Mouse (Mus musculus) lung, embryonic 16.5 days (tissue): Measurements from ENCODE around the gene Atp6v0d1. TPM values are rescaled to one million over a fixed set of nuclear protein-coding genes. Genes with fewer than 3 reads are reported as not detected.
"Not testable (repeated sequence)": the region's sequence is repeated elsewhere in the genome, so short reads cannot be mapped to it uniquely, and the experiment has no call there.

Experiments
- ATAC-seq: fragments of 200-750 bp; cut with Nextera tagmentation; 2 replicates; pipeline ENCODE4 v1.8.0; 2017; ENCODE audit warnings: low read depth, mild to moderate bottlenecking, moderate library complexity
- H3K27ac ChIP-seq: fragments of 300-500 bp; sonication (generic); 2 replicates; pipeline ENCODE4 v1.5.1; 2014; ENCODE audit warnings: mild to moderate bottlenecking, control low read depth, low read length
- H3K27me3 ChIP-seq: fragments of 300-500 bp; sonication (generic); 2 replicates; pipeline ENCODE4 v1.6.1; 2014; ENCODE audit warnings: low read depth, low read length, mixed read lengths; ENCODE audit not compliant: control insufficient read depth, insufficient read depth
- H3K36me3 ChIP-seq: fragments of 300-500 bp; sonication (generic); 2 replicates; pipeline ENCODE4 v1.6.1; 2014; ENCODE audit warnings: low read length; ENCODE audit not compliant: control insufficient read depth, insufficient read depth
- H3K4me1 ChIP-seq: fragments of 300-500 bp; sonication (generic); replicated peaks from 2 replicates; pipeline ENCODE4 v1.6.1; 2014; ENCODE audit warnings: low read length, mixed read lengths; ENCODE audit not compliant: control insufficient read depth, insufficient read depth
- H3K4me2 ChIP-seq: fragments of 300-500 bp; sonication (generic); 2 replicates; pipeline ENCODE4 v1.6.1; 2014; ENCODE audit warnings: low read depth, low read length, control low read depth
- H3K4me3 ChIP-seq: fragments of 300-500 bp; sonication (generic); 2 replicates; pipeline ENCODE4 v1.5.1; 2014; ENCODE audit warnings: mild to moderate bottlenecking, low read length, control low read depth
- H3K9ac ChIP-seq: fragments of 300-500 bp; sonication (generic); 2 replicates; pipeline ENCODE4 v1.6.1; 2014; ENCODE audit warnings: low read length, control low read depth
- H3K9me3 ChIP-seq: fragments of 300-500 bp; sonication (generic); 2 replicates; pipeline ENCODE4 v1.6.1; 2016; ENCODE audit warnings: low read length; ENCODE audit not compliant: control insufficient read depth
- WGBS: fragments of 180-500 bp; shearing (Covaris S2); extraction: QIAGEN DNeasy Blood & Tissue Kit; methylation state at CpG from one replicate; pipeline ENCODE4 v1.1.7; 2014; 5-methylcytosine and 5-hydroxymethylcytosine counted together
- polyA plus RNA-seq: library from polyadenylated mRNA; unstranded; fragments of >200 nt; fragmentation: Nextera tagmentation; extraction: Ambion mirVana; gene quantifications from 2 replicates; pipeline ENCODE4 v1.2.1, GENCODE M21; 2015

Gene Atp6v0d1
- polyA plus RNA-seq, 1 experiment from 2014 or later: 87.3 TPM

DNA sequence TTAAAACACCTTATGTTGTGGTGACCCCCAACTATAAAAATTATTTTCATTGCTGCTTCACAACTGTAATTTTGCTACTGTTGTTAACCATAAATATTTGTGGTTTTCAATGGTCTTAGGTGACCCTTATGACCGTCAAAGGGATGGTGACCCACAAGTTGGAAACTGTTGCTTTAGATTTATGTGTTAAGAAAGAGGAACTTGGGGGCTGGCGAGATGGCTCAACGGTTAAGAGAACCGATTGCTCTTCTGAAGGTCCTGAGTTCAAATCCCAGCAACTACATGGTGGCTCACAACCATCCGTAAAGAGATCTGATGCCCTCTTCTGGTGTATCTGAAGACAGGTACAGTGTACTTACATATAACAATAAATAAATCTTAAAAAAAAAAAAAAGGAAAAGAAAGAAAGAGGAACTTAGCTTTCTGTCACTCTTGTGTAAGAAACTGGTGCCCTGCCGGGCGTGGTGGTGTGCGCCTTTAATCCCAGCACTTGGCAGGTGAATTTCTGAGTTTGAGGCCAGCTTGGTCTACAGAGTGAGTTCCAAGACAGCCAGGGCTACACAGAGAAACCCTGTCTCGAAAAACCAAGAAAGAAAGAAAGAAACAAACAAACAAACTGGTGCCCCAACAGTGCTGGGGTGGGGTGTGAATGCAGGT, 1.1 kb downstream of the Atp6v0d1 start:
- not testable (repeated sequence) for H3K27me3 ChIP-seq, ATAC-seq, H3K36me3 ChIP-seq, H3K9me3 ChIP-seq, H3K27ac ChIP-seq
- WGBS: 76% methylated on average over 9 of the region's 9 CpGs
- peak overlapping the region; percentile 98 for H3K4me3 ChIP-seq
- peak overlapping the region; percentile 65 for H3K4me2 ChIP-seq
- peak overlapping the region; percentile 94 for H3K9ac ChIP-seq
- peaks cover 20% of the 10 kb centered on the region for H3K4me1 ChIP-seq

DNA sequence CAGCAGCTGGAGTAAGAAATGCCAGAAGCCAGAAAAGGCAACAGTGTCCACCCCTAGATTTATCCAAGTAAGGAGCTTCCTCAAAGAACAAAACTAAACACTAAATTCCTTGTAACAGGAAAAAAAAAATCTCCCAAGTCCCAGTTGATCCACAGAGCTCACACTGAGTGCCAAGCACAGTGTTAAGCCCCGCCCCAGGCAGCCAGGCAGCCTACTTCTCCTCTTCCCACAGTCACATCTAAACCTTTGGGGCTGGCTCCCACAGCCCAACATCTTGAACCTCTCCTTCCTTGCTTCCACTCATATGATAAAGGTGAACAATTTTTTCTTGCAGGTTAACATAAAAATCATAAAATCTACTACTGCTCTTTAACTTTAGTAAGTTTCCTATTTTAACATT, 2.0 kb downstream of the Atp6v0d1 start:
- Histone ChIP-seq H3K36me3 (no peaks in the 10 kb centered on the region), H3K4me1 (peaks cover 20% of the 10 kb centered on the region), H3K27me3 (no peaks in the 10 kb centered on the region), H3K9ac (no peak overlapping the region), H3K4me3 (no peak overlapping the region), H3K4me2 (no peak overlapping the region), H3K27ac (no peak overlapping the region; the same call in 1 of the 2 replicates), H3K9me3 (no peaks in the 10 kb centered on the region)
- 83% methylated on average over 1 of the region's 1 CpGs for WGBS
- ATAC-seq: no peak

DNA sequence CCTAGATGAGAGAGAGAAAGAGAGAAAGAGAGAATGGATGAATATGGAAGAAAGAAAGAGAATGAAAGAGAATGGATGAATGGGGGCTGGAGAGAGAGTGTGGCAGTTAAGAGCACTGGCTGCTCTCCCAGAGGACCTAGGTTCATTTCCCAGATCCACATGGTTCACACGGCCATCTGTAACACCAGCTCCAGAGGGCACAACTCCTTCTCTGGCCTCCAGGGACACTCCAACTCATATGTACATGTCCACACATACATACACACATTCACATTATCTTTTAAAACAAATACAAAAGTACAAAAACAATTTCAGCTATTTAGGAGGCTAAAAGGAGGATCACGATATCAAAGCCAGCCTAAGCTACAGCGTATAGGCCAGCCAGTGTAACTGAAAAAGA, 3.0 kb downstream of the Atp6v0d1 start:
- H3K27ac ChIP-seq: no peak overlapping the region
- WGBS: 82% methylated on average over 3 of the region's 3 CpGs
- peaks cover 20% of the 10 kb centered on the region for H3K4me1 ChIP-seq
- H3K36me3 ChIP-seq: no peaks in the 10 kb centered on the region
- ATAC-seq: no peak
- H3K9me3 ChIP-seq: no peaks in the 10 kb centered on the region
- H3K4me3 ChIP-seq: no peak overlapping the region
- H3K9ac ChIP-seq: no peak overlapping the region
- H3K27me3 ChIP-seq: no peaks in the 10 kb centered on the region
- no peak overlapping the region for H3K4me2 ChIP-seq

GRCm38 (mm10) chr8:105555230-105555629, 10.6 kb downstream of the Atp6v0d1 start:
- no peak overlapping the region for H3K27ac ChIP-seq
- no peaks in the 10 kb centered on the region for H3K27me3 ChIP-seq
- no peaks in the 10 kb centered on the region for H3K36me3 ChIP-seq
- H3K9me3 ChIP-seq: no peaks in the 10 kb centered on the region
- 69% methylated on average over 3 of the region's 3 CpGs for WGBS
- H3K4me1 ChIP-seq: no peaks in the 10 kb centered on the region
- ATAC-seq: no peak
- no peak overlapping the region for H3K4me2 ChIP-seq
- H3K4me3 ChIP-seq: no peak overlapping the region
- H3K9ac ChIP-seq: no peak overlapping the region

- ATAC-seq: peak; percentile 81
Measured at GRCm38 (mm10) chr8:105554087-105554486, 11.8 kb downstream of the Atp6v0d1 start.

DNA sequence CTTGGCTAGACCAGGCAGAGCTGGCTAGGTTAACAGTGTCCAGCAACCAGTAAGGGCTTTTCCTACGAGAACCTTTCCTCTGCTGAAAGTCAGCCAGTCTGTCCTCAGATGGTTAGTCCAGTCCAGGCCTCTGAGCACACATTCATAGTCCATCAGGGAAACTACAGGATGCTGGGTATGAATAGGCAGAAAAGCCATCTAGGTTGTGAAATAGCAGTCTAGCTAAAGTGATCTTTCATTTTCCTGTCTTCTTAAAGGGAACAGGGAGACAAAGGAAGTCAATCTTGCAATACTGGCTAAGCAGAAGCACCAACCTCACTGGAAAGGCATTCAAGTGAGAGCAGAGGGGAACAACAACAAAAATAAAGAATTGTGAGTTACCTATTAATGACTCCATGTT, 13.0 kb downstream of the Atp6v0d1 start:
- no peaks in the 10 kb centered on the region for H3K4me1 ChIP-seq
- no peaks in the 10 kb centered on the region for H3K36me3 ChIP-seq
- no peak overlapping the region for H3K9ac ChIP-seq
- no peak for ATAC-seq
- no peak overlapping the region for H3K27ac ChIP-seq
- H3K4me3 ChIP-seq: no peak overlapping the region
- H3K4me2 ChIP-seq: no peak overlapping the region
- H3K27me3 ChIP-seq: no peaks in the 10 kb centered on the region
- WGBS: 67% methylated on average over 1 of the region's 1 CpGs
- no peaks in the 10 kb centered on the region for H3K9me3 ChIP-seq

More at GRCm38 (mm10) chr8:105554087-105554486, 11.8 kb downstream of the Atp6v0d1 start:
- Histone ChIP-seq H3K9ac (no peak overlapping the region), H3K27ac (no peak overlapping the region), H3K27me3 (no peaks in the 10 kb centered on the region), H3K36me3 (no peaks in the 10 kb centered on the region), H3K4me2 (no peak overlapping the region), H3K4me1 (no peaks in the 10 kb centered on the region), H3K9me3 (no peaks in the 10 kb centered on the region), H3K4me3 (no peak overlapping the region)

DNA sequence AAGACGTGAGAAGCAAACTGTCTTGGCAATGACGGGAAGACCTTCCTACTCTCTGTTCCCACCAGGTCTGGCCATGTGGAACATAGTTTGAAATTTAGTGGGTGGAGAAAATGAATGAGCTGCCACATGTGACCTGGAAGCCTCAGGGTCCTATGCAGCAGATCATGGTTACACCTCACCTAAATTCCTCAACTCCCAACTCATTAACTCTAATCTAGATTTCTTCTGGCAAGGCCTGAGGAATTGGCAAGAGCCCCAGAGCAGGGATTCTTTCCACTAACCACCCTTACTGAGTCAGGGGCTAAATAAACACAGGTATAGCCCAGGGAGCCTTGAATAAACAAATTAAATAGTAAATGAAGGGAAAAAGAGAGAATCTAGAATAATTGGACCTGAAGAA, 13.8 kb downstream of the Atp6v0d1 start:
- no peaks in the 10 kb centered on the region for H3K9me3 ChIP-seq
- no peak overlapping the region for H3K9ac ChIP-seq
- no peaks in the 10 kb centered on the region for H3K36me3 ChIP-seq
- 86% methylated on average over 2 of the region's 2 CpGs for WGBS
- H3K4me1 ChIP-seq: no peaks in the 10 kb centered on the region
- no peak overlapping the region for H3K27ac ChIP-seq
- no peak overlapping the region for H3K4me3 ChIP-seq
- H3K27me3 ChIP-seq: no peaks in the 10 kb centered on the region
- no peak for ATAC-seq
- no peak overlapping the region for H3K4me2 ChIP-seq

DNA sequence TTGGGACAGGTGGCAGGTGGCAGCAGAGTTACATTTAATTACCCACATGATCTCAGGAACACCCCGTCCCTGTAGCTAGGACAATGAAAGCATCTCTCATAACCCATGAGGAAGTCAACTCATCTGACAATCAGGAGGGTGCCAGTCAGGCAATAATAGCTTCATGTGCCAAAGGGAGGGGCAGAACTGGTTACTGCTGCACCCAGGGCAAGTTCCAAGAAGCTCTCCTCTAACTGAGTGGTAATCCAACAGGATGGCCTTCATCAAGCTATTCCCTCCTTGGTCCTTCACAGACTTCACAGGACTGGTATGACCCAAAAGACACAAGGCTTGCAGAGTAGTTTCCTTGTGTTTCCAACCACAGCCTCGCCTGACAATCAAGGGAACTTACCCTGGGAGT, 15.8 kb downstream of the Atp6v0d1 start:
- Histone ChIP-seq H3K4me2 (no peak overlapping the region), H3K9ac (no peak overlapping the region), H3K9me3 (no peaks in the 10 kb centered on the region), H3K27ac (no peak overlapping the region), H3K27me3 (no peaks in the 10 kb centered on the region), H3K36me3 (no peaks in the 10 kb centered on the region), H3K4me3 (no peak overlapping the region), H3K4me1 (peaks cover 15% of the 10 kb centered on the region)
- 69% methylated on average over 2 of the region's 2 CpGs for WGBS
- no peak for ATAC-seq

DNA sequence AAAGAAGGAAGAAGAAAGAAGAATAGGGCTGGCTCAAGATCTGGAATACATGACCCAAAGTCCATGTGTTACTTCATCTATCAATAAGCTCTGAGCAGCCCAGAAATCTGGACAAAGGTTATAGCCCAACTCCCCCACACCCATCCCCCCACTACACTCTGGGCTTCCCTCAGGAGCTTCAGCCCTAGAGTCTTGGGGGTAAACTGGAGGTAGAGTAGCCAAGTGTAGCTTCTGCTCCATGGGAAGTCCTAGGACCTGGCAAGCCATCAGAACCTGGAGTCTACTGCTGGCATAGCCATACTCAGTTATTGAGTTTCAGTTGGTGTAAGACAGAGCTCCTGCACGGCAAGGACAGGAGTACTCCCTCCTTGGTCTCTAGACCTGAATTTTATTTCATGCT, 16.3 kb downstream of the Atp6v0d1 start:
- Histone ChIP-seq H3K27me3 (no peaks in the 10 kb centered on the region), H3K4me1 (peaks cover 20% of the 10 kb centered on the region), H3K27ac (no peak overlapping the region), H3K36me3 (no peaks in the 10 kb centered on the region), H3K4me2 (no peak overlapping the region), H3K9ac (no peak overlapping the region), H3K9me3 (no peaks in the 10 kb centered on the region), H3K4me3 (no peak overlapping the region)
- WGBS: 82% methylated on average over 1 of the region's 1 CpGs
- no peak for ATAC-seq
